Mouse (Mus musculus): Measurements from ENCODE around the gene Fbl.
"Not testable (repeated sequence)": the region's sequence is repeated elsewhere in the genome, so short reads cannot be mapped to it uniquely, and the experiment has no call there.

The Fbl gene

GRCm38 (mm10) chr7:28169489-28170422 is at the start of gene Fbl:
TSS of gene Fbl (plus strand) at chr7:28169710.
- DNase-seq (ENCODE audit: low spot score) = peak; percentile 96

GRCm38 (mm10) chr7:28129166-28129565 is 40.3 kb upstream of the Fbl start, which contains the start of gene 9530053A07Rik:
TSS of gene 9530053A07Rik (plus strand) at chr7:28129466.
- no peak for DNase-seq (ENCODE audit: low spot score)

GRCm38 (mm10) chr7:28137613-28138012 is 31.9 kb upstream of the Fbl start:
- peak; percentile 72 for DNase-seq (ENCODE audit: low spot score)

- DNase-seq (ENCODE audit: low spot score) = peak; percentile 84
Measured at GRCm38 (mm10) chr7:28148263-28148662, 21.2 kb upstream of the Fbl start.

GRCm38 (mm10) chr7:28149841-28150240 is 19.7 kb upstream of the Fbl start:
- DNase-seq (ENCODE audit: low spot score) = no peak

GRCm38 (mm10) chr7:28151584-28152221 is 17.8 kb upstream of the Fbl start:
- DNase-seq (ENCODE audit: low spot score) = peak; percentile 66

GRCm38 (mm10) chr7:28153595-28153994 is 15.9 kb upstream of the Fbl start:
- DNase-seq (ENCODE audit: low spot score) = not testable (repeated sequence)

GRCm38 (mm10) chr7:28159292-28159691 is 10.2 kb upstream of the Fbl start:
- no peak for DNase-seq (ENCODE audit: low spot score)

GRCm38 (mm10) chr7:28159893-28160292 is 9.6 kb upstream of the Fbl start:
- DNase-seq (ENCODE audit: low spot score) = no peak

- no peak for DNase-seq (ENCODE audit: low spot score)
Measured at GRCm38 (mm10) chr7:28161163-28161749, 8.3 kb upstream of the Fbl start.

- DNase-seq (ENCODE audit: low spot score) = no peak
Measured at GRCm38 (mm10) chr7:28165406-28165805, 4.1 kb upstream of the Fbl start.

GRCm38 (mm10) chr7:28168320-28169115 is 992 bp upstream of the Fbl start:
- DNase-seq (ENCODE audit: low spot score) = peak; percentile 83

GRCm38 (mm10) chr7:28175358-28175757 is 5.8 kb downstream of the Fbl start:
- DNase-seq (ENCODE audit: low spot score) = no peak

GRCm38 (mm10) chr7:28179228-28179627 is 9.7 kb downstream of the Fbl start, which contains the start of gene Dyrk1b:
TSS of gene Dyrk1b (plus strand) at chr7:28179469.
- DNase-seq (ENCODE audit: low spot score) = peak; percentile 99

GRCm38 (mm10) chr7:28179741-28180377 is 10.3 kb downstream of the Fbl start:
- DNase-seq (ENCODE audit: low spot score) = peak; percentile 97

- no peak for DNase-seq (ENCODE audit: low spot score)
Measured at GRCm38 (mm10) chr7:28180890-28181289, 11.4 kb downstream of the Fbl start.

GRCm38 (mm10) chr7:28181376-28181775 is 11.9 kb downstream of the Fbl start:
- no peak for DNase-seq (ENCODE audit: low spot score)

- DNase-seq (ENCODE audit: low spot score) = no peak
Measured at GRCm38 (mm10) chr7:28182320-28182719, 12.8 kb downstream of the Fbl start.

- no peak for DNase-seq (ENCODE audit: low spot score)
Measured at GRCm38 (mm10) chr7:28185884-28186283, 16.4 kb downstream of the Fbl start.

GRCm38 (mm10) chr7:28186631-28187030 is 17.1 kb downstream of the Fbl start:
- no peak for DNase-seq (ENCODE audit: low spot score)

- no peak for DNase-seq (ENCODE audit: low spot score)
Measured at GRCm38 (mm10) chr7:28191489-28191888, 22.0 kb downstream of the Fbl start.
